Mouse (Mus musculus): ENCODE data around the gene Olfr1395. TPM values are rescaled to one million over a fixed set of nuclear protein-coding genes. Genes with fewer than 3 reads are reported as not detected.

Olfr1395 gene
- polyA plus RNA-seq (2012; rRNA removed), result not detected in 2 replicates

- WGBS, result 88% methylated on average over 6 of the region's 6 CpGs
- Histone ChIP-seq H3K4me1 (ENCODE audit: control insufficient read depth, insufficient read depth, low read length) (no peaks in the 10 kb centered on the region), H3K4me3 (replicated peaks; ENCODE audit: extremely low read depth, low read depth, low read length) (no peak within 1 kb of the TSS)
- no peak for DNase-seq
- TF ChIP-seq POLR2A (IDR thresholded peaks at IDR 0.05; ENCODE audit: borderline replicate concordance, extremely low read depth, low read depth, low read length), result no peak
Observed at GRCm38 (mm10) chr11:49141974-49142373, at the start of gene Olfr1395. Gene Olfr1395, plus strand, starts transcription at chr11:49142274.

GRCm38 (mm10) chr11:49092786-49093185 is 49.3 kb upstream of the Olfr1395 start:
- no peak for DNase-seq
- TF ChIP-seq CTCF (IDR thresholded peaks at IDR 0.05; ENCODE audit: insufficient read depth, low read length), result no peak
- TF ChIP-seq POLR2A (IDR thresholded peaks at IDR 0.05; ENCODE audit: borderline replicate concordance, extremely low read depth, low read depth, low read length), result no peak
- no peak overlapping the region for H3K4me3 ChIP-seq (replicated peaks; ENCODE audit: extremely low read depth, low read depth, low read length)
- H3K4me1 ChIP-seq (ENCODE audit: control insufficient read depth, insufficient read depth, low read length), result peaks cover 3% of the 10 kb centered on the region
- 75% methylated on average over 2 of the region's 2 CpGs for WGBS

- no peak overlapping the region for H3K4me3 ChIP-seq (replicated peaks; ENCODE audit: extremely low read depth, low read depth, low read length)
- DNase-seq, result no peak
- no peak for TF ChIP-seq CTCF (IDR thresholded peaks at IDR 0.05; ENCODE audit: insufficient read depth, low read length)
- no peak for TF ChIP-seq POLR2A (IDR thresholded peaks at IDR 0.05; ENCODE audit: borderline replicate concordance, extremely low read depth, low read depth, low read length)
- no peaks in the 10 kb centered on the region; the same call in 1 of the 2 replicates for H3K4me1 ChIP-seq (ENCODE audit: control insufficient read depth, insufficient read depth, low read length)
- WGBS, result 70% methylated on average over 6 of the region's 6 CpGs
Observed at GRCm38 (mm10) chr11:49093861-49094660, 48.0 kb upstream of the Olfr1395 start.

- no peak for DNase-seq
- 90% methylated on average over 4 of the region's 4 CpGs for WGBS
- Histone ChIP-seq H3K4me3 (replicated peaks; ENCODE audit: extremely low read depth, low read depth, low read length) (no peak overlapping the region), H3K4me1 (ENCODE audit: control insufficient read depth, insufficient read depth, low read length) (no peaks in the 10 kb centered on the region; the same call in 1 of the 2 replicates)
- no peak for TF ChIP-seq POLR2A (IDR thresholded peaks at IDR 0.05; ENCODE audit: borderline replicate concordance, extremely low read depth, low read depth, low read length)
- no peak for TF ChIP-seq CTCF (IDR thresholded peaks at IDR 0.05; ENCODE audit: insufficient read depth, low read length)
Observed at GRCm38 (mm10) chr11:49095367-49095766, 46.7 kb upstream of the Olfr1395 start.

GRCm38 (mm10) chr11:49100409-49100808 is 41.7 kb upstream of the Olfr1395 start:
- TF ChIP-seq POLR2A (IDR thresholded peaks at IDR 0.05; ENCODE audit: borderline replicate concordance, extremely low read depth, low read depth, low read length) (no peak), CTCF (IDR thresholded peaks at IDR 0.05; ENCODE audit: insufficient read depth, low read length) (no peak)
- H3K4me3 ChIP-seq (replicated peaks; ENCODE audit: extremely low read depth, low read depth, low read length), result no peak overlapping the region

GRCm38 (mm10) chr11:49101500-49101899 is 40.6 kb upstream of the Olfr1395 start:
- TF ChIP-seq CTCF (IDR thresholded peaks at IDR 0.05; ENCODE audit: insufficient read depth, low read length) (no peak), POLR2A (IDR thresholded peaks at IDR 0.05; ENCODE audit: borderline replicate concordance, extremely low read depth, low read depth, low read length) (no peak)
- Histone ChIP-seq H3K4me1 (ENCODE audit: control insufficient read depth, insufficient read depth, low read length) (peaks cover 5% of the 10 kb centered on the region), H3K4me3 (replicated peaks; ENCODE audit: extremely low read depth, low read depth, low read length) (no peak overlapping the region)
- 38% methylated on average over 5 of the region's 5 CpGs for WGBS
- no peak for DNase-seq

More at GRCm38 (mm10) chr11:49100409-49100808, 41.7 kb upstream of the Olfr1395 start:
- no peak for DNase-seq
- H3K4me1 ChIP-seq (ENCODE audit: control insufficient read depth, insufficient read depth, low read length), result peaks cover 5% of the 10 kb centered on the region
- 82% methylated on average over 3 of the region's 3 CpGs for WGBS

GRCm38 (mm10) chr11:49103047-49103693 is 38.9 kb upstream of the Olfr1395 start:
- H3K4me1 ChIP-seq (ENCODE audit: control insufficient read depth, insufficient read depth, low read length), result peaks cover 5% of the 10 kb centered on the region
- TF ChIP-seq POLR2A (IDR thresholded peaks at IDR 0.05; ENCODE audit: borderline replicate concordance, extremely low read depth, low read depth, low read length) (no peak), CTCF (IDR thresholded peaks at IDR 0.05; ENCODE audit: insufficient read depth, low read length) (peak; percentile 85)
- DNase-seq, result peak; percentile 84
- WGBS, result 16% methylated on average over 8 of the region's 8 CpGs
- H3K4me3 ChIP-seq (replicated peaks; ENCODE audit: extremely low read depth, low read depth, low read length), result peak overlapping the region; percentile 5

- Histone ChIP-seq H3K4me3 (replicated peaks; ENCODE audit: extremely low read depth, low read depth, low read length) (no peak overlapping the region), H3K4me1 (ENCODE audit: control insufficient read depth, insufficient read depth, low read length) (peaks cover 5% of the 10 kb centered on the region)
- TF ChIP-seq POLR2A (IDR thresholded peaks at IDR 0.05; ENCODE audit: borderline replicate concordance, extremely low read depth, low read depth, low read length) (no peak), CTCF (IDR thresholded peaks at IDR 0.05; ENCODE audit: insufficient read depth, low read length) (no peak)
- no peak for DNase-seq
- WGBS, result 63% methylated on average over 1 of the region's 1 CpGs
Observed at GRCm38 (mm10) chr11:49105752-49106151, 36.3 kb upstream of the Olfr1395 start.

GRCm38 (mm10) chr11:49107650-49108537 is 34.2 kb upstream of the Olfr1395 start:
- TF ChIP-seq CTCF (IDR thresholded peaks at IDR 0.05; ENCODE audit: insufficient read depth, low read length), result no peak
- TF ChIP-seq POLR2A (IDR thresholded peaks at IDR 0.05; ENCODE audit: borderline replicate concordance, extremely low read depth, low read depth, low read length), result no peak
- 57% methylated on average over 10 of the region's 10 CpGs for WGBS
- no peak overlapping the region for H3K4me3 ChIP-seq (replicated peaks; ENCODE audit: extremely low read depth, low read depth, low read length)
- DNase-seq, result no peak
- H3K4me1 ChIP-seq (ENCODE audit: control insufficient read depth, insufficient read depth, low read length), result no peaks in the 10 kb centered on the region

Measured in lung, adult 2 months (tissue).